Mouse (Mus musculus) liver, adult 2 months (tissue): ENCODE data around the gene Prlr. TPM values are rescaled to one million over a fixed set of nuclear protein-coding genes. Genes with fewer than 3 reads are reported as not detected.
A peak's percentile ranks its signal among the peaks of the same experiment; 100 is the strongest.

Experiments
- DNase-seq: peaks from one replicate; pipeline ENCODE4 v3.0.0-alpha.2; 2011; ENCODE audit warnings: low read depth, low spot score; ENCODE audit errors: extremely low read depth
- H3K27ac ChIP-seq: fragments of 200-500 bp; replicated peaks from 2 replicates; pipeline ENCODE4 v1.5.1; 2012; ENCODE audit warnings: low read depth, mild to moderate bottlenecking, control low read depth, inconsistent platforms, low read length; ENCODE audit not compliant: insufficient read depth
- H3K27me3 ChIP-seq: fragments of 200-500 bp; 2 replicates; pipeline ENCODE4 v1.6.1; 2012; ENCODE audit warnings: mild to moderate bottlenecking, moderate library complexity, low read length, inconsistent platforms; ENCODE audit not compliant: control insufficient read depth, insufficient read depth
- H3K36me3 ChIP-seq: fragments of 200-500 bp; 2 replicates; pipeline ENCODE4 v1.6.1; 2012; ENCODE audit warnings: low read length, inconsistent platforms; ENCODE audit not compliant: control insufficient read depth, insufficient read depth
- H3K4me1 ChIP-seq: fragments of 200-500 bp; 2 replicates; pipeline ENCODE4 v1.6.1; 2011; ENCODE audit warnings: low read length; ENCODE audit not compliant: control insufficient read depth, insufficient read depth
- H3K4me3 ChIP-seq: fragments of 200-500 bp; 2 replicates; pipeline ENCODE4 v1.5.1; 2011; ENCODE audit warnings: low read depth, mild to moderate bottlenecking, control low read depth, low read length, moderate library complexity; ENCODE audit not compliant: insufficient read depth
- H3K79me2 ChIP-seq: fragments of 200-500 bp; 2 replicates; pipeline ENCODE4 v1.6.1; 2012; ENCODE audit warnings: inconsistent platforms, mild to moderate bottlenecking, low read length, moderate library complexity; ENCODE audit not compliant: control insufficient read depth, insufficient read depth
- H3K9ac ChIP-seq: fragments of 200-500 bp; 2 replicates; pipeline ENCODE4 v1.6.1; 2012; ENCODE audit warnings: low read depth, mild to moderate bottlenecking, control low read depth, inconsistent platforms, low read length
- CTCF ChIP-seq: fragments of 200-500 bp; IDR thresholded peaks from 2 replicates; pipeline ENCODE4 v1.5.1; 2011; ENCODE audit warnings: low read depth, low read length, control low read depth
- POLR2A ChIP-seq: fragments of 200-500 bp; IDR thresholded peaks from 2 replicates; pipeline ENCODE4 v1.6.1; 2011; ENCODE audit warnings: low read length, control low read depth; ENCODE audit not compliant: insufficient read depth; ENCODE audit errors: extremely low read depth
- WGBS: fragments of 180-500 bp; shearing (Covaris S2); methylation state at CpG from one replicate; pipeline ENCODE4 v1.1.7; 2018; 5-methylcytosine and 5-hydroxymethylcytosine counted together
- polyA plus RNA-seq: library from polyadenylated mRNA; depleted of rRNA; stranded (reverse); fragments of >200 nt; gene quantifications from 2 replicates; pipeline ENCODE4 v1.2.3, GENCODE M21; 2012
- total RNA-seq: library from RNA; depleted of rRNA; stranded (reverse); fragments of >200 nt; gene quantifications from 2 replicates; pipeline ENCODE4 v1.2.3, GENCODE M21; 2014

Gene Prlr
- total and polyA plus RNA-seq, 2 experiments: 107 to 123 TPM

GRCm38 (mm10) chr15:10175078-10175477 lies 2.0 kb upstream of the Prlr start:
- no peak overlapping the region for H3K9ac ChIP-seq
- TF ChIP-seq CTCF (no peak), POLR2A (no peak)
- no peaks in the 10 kb centered on the region for H3K27me3 ChIP-seq
- no peaks in the 10 kb centered on the region for H3K79me2 ChIP-seq
- H3K4me1 ChIP-seq: peaks cover 6% of the 10 kb centered on the region
- WGBS: 94% methylated on average over 6 of the region's 6 CpGs
- H3K4me3 ChIP-seq: no peak overlapping the region
- no peak for DNase-seq
- no peak overlapping the region for H3K27ac ChIP-seq
- no peaks in the 10 kb centered on the region for H3K36me3 ChIP-seq

GRCm38 (mm10) chr15:10175656-10176055 lies 1.4 kb upstream of the Prlr start:
- TF ChIP-seq POLR2A (no peak), CTCF (no peak)
- no peak overlapping the region for H3K27ac ChIP-seq
- no peaks in the 10 kb centered on the region for H3K27me3 ChIP-seq
- 75% methylated on average over 7 of the region's 7 CpGs for WGBS
- H3K4me1 ChIP-seq: peaks cover 9% of the 10 kb centered on the region
- H3K4me3 ChIP-seq: no peak overlapping the region
- H3K9ac ChIP-seq: no peak overlapping the region
- no peaks in the 10 kb centered on the region for H3K36me3 ChIP-seq
- DNase-seq: no peak
- H3K79me2 ChIP-seq: no peaks in the 10 kb centered on the region

- peak; percentile 78 for DNase-seq
- Histone ChIP-seq H3K4me1 (peaks cover 9% of the 10 kb centered on the region), H3K4me3 (peak overlapping the region; percentile 87), H3K27me3 (no peaks in the 10 kb centered on the region), H3K79me2 (no peaks in the 10 kb centered on the region; the same call in 1 of the 2 replicates), H3K36me3 (no peaks in the 10 kb centered on the region), H3K9ac (peak overlapping the region; percentile 91), H3K27ac (peak overlapping the region; percentile 53)
- TF ChIP-seq CTCF (no peak), POLR2A (0 out of 2 replicates have a peak, but pooled peaks have one; percentile 17)
- WGBS: under 1% methylated on average over 30 of the region's 30 CpGs
Observed at GRCm38 (mm10) chr15:10177519-10178130, 587 bp downstream of the Prlr start.

- H3K36me3 ChIP-seq: no peaks in the 10 kb centered on the region
- H3K27ac ChIP-seq: peak overlapping the region; percentile 53
- H3K9ac ChIP-seq: peak overlapping the region; percentile 91
- H3K27me3 ChIP-seq: no peaks in the 10 kb centered on the region
- WGBS: 3% methylated on average over 10 of the region's 10 CpGs
- H3K4me1 ChIP-seq: peaks cover 9% of the 10 kb centered on the region
- H3K79me2 ChIP-seq: no peaks in the 10 kb centered on the region; the same call in 1 of the 2 replicates
- H3K4me3 ChIP-seq: peak overlapping the region; percentile 87
- TF ChIP-seq CTCF (no peak), POLR2A (no peak)
- peak; percentile 62 for DNase-seq
Observed at GRCm38 (mm10) chr15:10178131-10178566, 1.1 kb downstream of the Prlr start.

GRCm38 (mm10) chr15:10180694-10181093 lies 3.7 kb downstream of the Prlr start:
- H3K4me3 ChIP-seq: no peak overlapping the region
- 8% methylated on average over 4 of the region's 4 CpGs for WGBS
- 0 out of 2 replicates have a peak overlapping the region, but pooled peaks have one; percentile 27 for H3K27ac ChIP-seq
- H3K79me2 ChIP-seq: no peaks in the 10 kb centered on the region; the same call in 1 of the 2 replicates
- peaks cover 12% of the 10 kb centered on the region for H3K4me1 ChIP-seq
- no peaks in the 10 kb centered on the region for H3K36me3 ChIP-seq
- no peaks in the 10 kb centered on the region for H3K27me3 ChIP-seq
- DNase-seq: peak; percentile 98
- no peak overlapping the region for H3K9ac ChIP-seq
- no peak for TF ChIP-seq CTCF
- no peak for TF ChIP-seq POLR2A

- Histone ChIP-seq H3K79me2 (peaks cover 4% of the 10 kb centered on the region; the same call in 1 of the 2 replicates), H3K36me3 (no peaks in the 10 kb centered on the region), H3K4me3 (no peak overlapping the region), H3K4me1 (no peaks in the 10 kb centered on the region), H3K9ac (no peak overlapping the region), H3K27ac (no peak overlapping the region), H3K27me3 (no peaks in the 10 kb centered on the region)
- WGBS: 67% methylated on average over 6 of the region's 6 CpGs
- no peak for TF ChIP-seq POLR2A
- TF ChIP-seq CTCF: no peak
- no peak for DNase-seq
Observed at GRCm38 (mm10) chr15:10192101-10192630, 15.1 kb downstream of the Prlr start.
